Mouse (Mus musculus) left cerebral cortex, postnatal 14 days (tissue): ENCODE results near the gene Pla2g12a. TPM values are rescaled to one million over a fixed set of nuclear protein-coding genes. Genes with fewer than 3 reads are reported as not detected.

Experiments
- DNase-seq, 2 experiments: peaks; one replicate each; pipeline ENCODE4 v3.0.0; 2021 to 2022; ENCODE audit warnings: low spot score in 2 of 2, mixed read lengths in 1 of 2
- intact Hi-C: fragments of 180-260 bp; cut with DNase I; formaldehyde crosslinking; loops from one replicate; pipeline ENCODE4 v1.15.1; 2025
- long read RNA-seq, 2 experiments: library from polyadenylated mRNA; stranded (forward); transcript quantifications; one replicate each; pipeline ENCODE4 v2.0.0; 2021
- total RNA-seq, 2 experiments: library from RNA; stranded (reverse); gene quantifications; 2 replicates each; pipeline ENCODE4 v1.2.3; 2021

Gene Pla2g12a
- total RNA-seq: 10 to 100 TPM; 16.8 to 18.2 TPM
- long read RNA-seq, experiment 1, transcript Pla2g12a-201 (4 exons, 1,561 nt): major isoform, 45 of 47 reads
- long read RNA-seq, experiment 1, partial matches to known transcripts: 0 of 47 reads
- long read RNA-seq, experiment 1, other reads (novel, unspliced or antisense): 2 of 47 reads
- long read RNA-seq, experiment 2, transcript Pla2g12a-201 (4 exons, 1,561 nt): major isoform, 30 of 34 reads
- long read RNA-seq, experiment 2, partial matches to known transcripts: 2 of 34 reads
- long read RNA-seq, experiment 2, other reads (novel, unspliced or antisense): 1 of 34 reads

DNA sequence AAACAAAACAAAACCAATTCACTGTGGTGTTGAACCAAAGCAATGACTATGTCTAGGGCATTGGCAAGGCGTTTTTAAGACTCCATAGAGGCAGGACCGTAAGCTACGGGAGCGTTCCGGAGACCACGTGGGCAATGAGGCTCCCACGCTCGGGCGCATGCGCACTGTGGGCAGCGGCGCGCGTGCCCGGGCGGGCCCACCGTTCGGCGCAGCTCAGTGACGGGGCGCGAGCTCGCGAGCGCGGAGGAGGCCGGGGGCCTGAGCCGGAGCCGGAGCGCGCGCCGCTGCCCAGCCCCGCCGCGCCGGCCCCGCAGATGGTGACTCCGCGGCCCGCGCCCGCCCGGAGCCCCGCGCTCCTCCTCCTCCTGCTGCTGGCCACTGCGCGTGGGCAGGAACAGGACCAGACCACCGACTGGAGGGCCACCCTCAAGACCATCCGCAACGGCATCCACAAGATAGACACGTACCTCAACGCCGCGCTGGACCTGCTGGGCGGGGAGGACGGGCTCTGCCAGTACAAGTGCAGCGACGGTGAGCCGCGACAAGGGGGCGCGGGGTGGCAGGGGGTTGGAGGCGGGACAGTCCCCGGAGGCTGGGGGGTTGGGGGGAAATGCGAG, at the start of gene Pla2g12a:
Gene Pla2g12a (plus strand): TSS at position 202 of the 617 bp plus-strand sequence.
- DNase-seq: peak; percentile 93 to 95
- intact Hi-C loops: loop anchor here (2.0 kb wide), 1 partner anchor 48 kb away; the partner anchor contains the start of gene Gar1

DNA sequence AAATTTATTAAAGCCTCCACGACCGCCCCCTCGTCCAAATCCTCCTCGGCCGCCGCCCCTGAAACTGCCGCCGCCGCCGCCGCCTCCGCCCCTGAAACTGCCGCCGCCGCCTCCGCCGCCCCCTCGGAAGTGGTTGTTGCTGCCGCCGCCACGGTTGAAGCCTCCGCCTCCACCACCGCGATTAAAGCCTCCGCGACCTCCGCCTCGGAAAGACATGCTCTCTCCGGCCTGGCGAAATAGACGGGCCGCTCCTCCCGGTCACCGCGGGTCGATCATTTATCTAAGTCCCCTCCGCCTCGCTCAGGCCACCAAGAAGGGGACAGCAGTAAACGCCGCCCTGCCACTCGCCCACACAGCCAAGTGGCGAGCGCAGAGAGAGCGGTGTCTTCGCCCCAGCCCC, 47.8 kb upstream of the Pla2g12a start:
- intact Hi-C loops: loop anchor here (2.0 to 5.0 kb wide), 2 partner anchors 48 to 232 kb away; partner anchors contain the start of genes Pla2g12a and Sec24b
- no peak for DNase-seq

DNA sequence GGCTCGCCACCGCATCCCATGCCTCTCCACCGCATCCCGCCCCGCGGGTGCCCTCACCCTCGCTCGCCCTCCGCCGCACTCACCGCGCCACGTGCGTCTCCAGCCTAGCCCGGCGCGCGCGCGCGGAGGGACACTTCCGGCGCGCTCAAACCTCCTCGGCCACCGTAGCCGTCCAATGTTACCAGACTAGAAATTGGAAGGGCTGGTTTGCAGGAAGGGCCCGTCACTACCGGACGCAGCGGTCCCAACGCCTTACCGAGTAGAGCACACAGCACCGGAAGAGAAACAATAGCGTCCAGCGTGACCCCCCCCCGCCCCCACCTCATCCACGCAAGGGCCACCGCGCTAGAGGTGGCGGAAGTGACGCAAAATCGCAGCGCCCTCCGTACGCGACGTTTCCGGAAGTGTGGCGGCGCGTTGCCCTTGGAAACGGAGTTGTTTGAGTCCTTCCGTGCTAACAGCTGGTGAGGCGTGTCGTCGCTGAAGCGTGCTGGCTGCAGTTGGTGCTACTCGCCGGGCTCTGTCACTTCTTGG, 47.3 kb upstream of the Pla2g12a start, which contains the start of gene Gar1:
Gene Gar1 (minus strand): TSS at position 362 of the 534 bp plus-strand sequence.
- peak; percentile 95 to 97 for DNase-seq
- intact Hi-C loops: loop anchor here (2.0 to 5.0 kb wide), 2 partner anchors 48 to 231 kb away; partner anchors contain the start of genes Pla2g12a and Sec24b

DNA sequence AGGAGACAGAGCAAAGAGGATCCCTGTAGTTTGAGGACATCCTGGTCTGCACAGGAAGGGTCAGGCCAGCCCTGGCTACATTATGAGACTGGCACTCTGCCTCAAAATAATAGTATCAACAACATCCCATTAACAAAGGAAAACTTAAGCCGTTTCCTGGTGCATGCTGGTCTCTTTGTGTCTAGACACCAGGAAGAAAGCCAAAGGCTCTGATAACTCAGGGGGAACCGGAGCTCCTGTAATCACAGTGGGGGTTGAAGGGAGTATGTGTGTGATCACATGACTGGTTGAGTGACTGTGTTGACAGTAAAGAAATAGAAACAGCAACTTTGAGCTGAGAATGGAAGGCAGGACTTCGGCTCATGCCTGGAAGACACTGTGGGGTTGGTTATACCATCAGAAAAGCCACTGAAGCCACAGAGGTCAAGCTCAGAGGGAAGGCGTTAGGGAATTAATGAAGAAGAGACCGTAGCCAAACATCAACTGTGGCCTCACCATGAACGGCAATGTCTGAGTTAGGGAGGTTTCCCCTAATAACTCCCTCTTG, 42.9 kb upstream of the Pla2g12a start, which contains the start of gene Cfi:
Gene Cfi (plus strand): TSS at position 497 of the 547 bp plus-strand sequence.
- intact Hi-C loops: no loop called here

DNA sequence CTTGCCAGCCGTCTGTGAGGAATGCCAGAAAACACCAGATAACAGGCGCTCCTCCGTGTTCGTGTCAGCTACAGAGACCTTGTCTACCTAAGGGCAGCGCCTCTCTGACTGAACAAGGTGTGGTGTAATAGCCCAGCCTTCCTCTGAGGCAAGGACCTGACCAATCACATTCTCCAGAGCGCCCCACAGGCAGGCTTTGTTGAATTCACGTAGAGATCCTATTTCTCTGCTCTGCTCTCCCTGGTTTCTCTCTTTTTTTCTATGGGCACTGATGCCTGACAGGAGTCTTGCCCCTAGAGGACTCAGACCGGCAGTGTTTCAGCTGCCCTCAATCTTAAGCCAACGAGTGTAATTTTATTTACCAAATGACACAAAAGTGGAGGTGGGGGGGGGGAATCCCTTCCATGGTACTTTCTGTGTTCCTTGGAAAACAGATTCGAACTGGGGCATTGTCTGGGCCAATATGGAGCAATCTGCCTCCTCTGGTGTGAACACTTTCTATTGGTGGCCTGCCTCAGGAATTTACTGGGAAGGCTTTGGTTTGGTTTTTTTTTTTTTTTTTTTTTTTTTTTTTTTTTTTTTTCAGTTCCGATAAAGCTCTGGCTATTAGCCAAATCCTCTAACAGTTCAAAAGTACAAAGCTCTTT, 42.2 kb upstream of the Pla2g12a start:
- no peak for DNase-seq
- intact Hi-C loops: no loop called here

More for the DNA sequence above, 42.9 kb upstream of the Pla2g12a start, which contains the start of gene Cfi:
- DNase-seq: no peak

DNA sequence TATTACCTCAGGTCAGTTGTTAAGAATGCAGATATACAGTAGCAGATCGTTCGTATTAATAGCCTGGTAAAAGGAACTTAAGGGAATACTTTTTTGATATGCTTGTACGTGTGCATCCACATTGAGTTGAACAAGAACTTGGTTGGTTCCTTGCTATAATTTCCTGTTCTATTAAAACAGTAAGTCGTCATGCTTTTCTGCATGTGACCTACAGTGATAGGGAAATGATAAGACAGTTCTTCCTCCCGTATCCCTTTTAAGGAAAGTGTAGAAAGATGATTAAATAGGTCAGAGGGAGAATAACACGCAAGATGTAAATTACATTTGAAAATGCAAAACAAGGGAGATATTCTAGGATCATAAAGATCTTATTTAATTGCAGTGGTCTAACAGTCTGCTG, 41.4 kb upstream of the Pla2g12a start:
- intact Hi-C loops: no loop called here
- no peak for DNase-seq

DNA sequence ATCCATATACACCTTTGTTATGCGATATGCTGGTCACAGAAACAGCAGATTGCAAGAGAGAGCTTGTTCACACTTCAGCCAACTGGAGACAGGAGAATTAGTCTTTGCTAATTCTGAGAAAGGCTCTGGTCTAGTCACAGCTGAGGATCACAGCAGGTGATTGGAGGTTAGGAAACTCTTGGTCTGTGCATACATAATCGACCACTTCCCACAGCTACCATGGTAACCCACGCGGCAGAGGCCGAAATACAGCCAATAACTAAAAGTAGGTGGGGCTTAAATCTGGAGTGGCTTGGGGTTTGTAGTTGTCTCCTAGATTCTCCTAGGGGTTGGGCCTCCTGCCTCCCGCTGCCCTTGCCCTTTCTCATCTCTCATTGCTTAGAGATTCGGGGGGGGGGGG, 40.4 kb upstream of the Pla2g12a start:
- intact Hi-C loops: no loop called here
- DNase-seq: no peak

DNA sequence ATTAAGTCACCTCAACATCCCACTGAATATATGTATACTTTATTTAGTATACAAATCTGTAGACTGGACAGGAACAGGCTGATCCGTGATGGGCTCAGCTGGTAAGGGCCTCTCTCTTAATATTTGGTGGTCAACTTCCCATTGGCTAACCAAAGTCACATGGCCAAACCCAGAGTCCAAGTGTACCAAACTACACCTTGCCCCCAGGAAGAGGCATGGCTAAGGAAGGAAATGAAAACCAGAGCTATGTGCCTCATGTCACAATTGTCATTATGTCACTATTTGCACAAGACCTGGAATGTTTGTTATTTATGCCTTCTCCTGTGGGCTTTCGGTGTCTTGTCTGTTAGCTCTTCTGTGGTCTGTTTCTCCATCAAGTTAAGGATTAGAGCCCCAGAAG, 32.5 kb upstream of the Pla2g12a start:
- DNase-seq: no peak
- intact Hi-C loops: no loop called here

DNA sequence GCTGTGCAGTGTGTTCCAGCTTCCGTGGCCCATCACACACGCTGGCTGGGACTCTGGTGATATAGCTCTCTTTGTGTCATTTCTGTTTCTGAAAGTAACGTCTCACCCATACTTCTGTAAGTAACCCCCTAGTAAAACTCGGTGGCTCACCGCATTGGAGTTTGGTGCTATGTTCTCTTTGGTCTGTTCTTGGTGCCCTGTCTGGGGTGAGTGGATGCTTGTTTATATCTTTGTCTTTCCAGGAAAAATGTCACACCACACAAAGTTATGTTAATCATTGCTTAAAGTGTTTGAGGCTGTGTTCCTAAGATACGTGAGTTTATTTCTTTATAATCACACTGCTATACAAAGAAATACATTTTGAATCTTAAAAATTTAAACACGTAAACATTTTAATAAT, 31.6 kb upstream of the Pla2g12a start:
- intact Hi-C loops: no loop called here
- DNase-seq: no peak

DNA sequence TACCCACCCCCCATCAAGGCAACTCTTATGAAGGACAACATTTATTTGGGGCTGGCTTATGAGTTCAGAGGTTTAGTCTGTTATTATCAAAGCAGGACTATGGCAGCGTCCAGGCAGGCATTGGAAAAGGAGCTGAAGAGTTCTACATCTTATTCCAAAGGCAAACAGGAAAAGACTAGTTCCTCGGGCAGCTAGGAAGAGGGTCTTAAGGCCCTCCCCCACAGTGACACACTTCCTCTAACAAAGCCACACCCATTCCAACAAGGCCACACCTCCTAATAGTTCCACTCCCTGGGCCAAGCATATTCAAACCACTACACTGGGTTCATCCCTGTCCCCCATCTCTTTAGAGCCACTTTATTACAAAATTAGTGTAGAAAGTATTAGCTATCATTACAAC, 15.8 kb upstream of the Pla2g12a start:
- intact Hi-C loops: no loop called here
- no peak for DNase-seq

DNA sequence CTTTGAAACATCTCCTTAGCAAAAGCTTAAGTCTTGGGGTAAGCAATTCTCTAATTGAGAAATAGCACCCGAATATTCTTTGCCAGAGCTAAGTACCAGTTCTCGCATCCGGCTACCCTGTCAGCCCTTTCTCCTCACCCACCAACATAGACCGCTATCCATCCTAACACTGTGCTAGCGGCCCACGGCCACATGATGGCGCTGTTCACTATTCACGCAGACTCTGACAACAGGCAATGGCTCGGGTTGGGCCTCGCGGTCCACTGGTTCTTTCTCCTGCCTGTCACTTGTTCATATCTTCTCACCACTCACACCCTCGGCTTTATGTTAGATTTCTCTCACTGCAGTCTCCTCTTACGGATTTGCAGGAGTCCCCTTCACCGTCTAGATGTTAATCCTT, 14.7 kb upstream of the Pla2g12a start:
- peak; percentile 29 for DNase-seq
- intact Hi-C loops: no loop called here

DNA sequence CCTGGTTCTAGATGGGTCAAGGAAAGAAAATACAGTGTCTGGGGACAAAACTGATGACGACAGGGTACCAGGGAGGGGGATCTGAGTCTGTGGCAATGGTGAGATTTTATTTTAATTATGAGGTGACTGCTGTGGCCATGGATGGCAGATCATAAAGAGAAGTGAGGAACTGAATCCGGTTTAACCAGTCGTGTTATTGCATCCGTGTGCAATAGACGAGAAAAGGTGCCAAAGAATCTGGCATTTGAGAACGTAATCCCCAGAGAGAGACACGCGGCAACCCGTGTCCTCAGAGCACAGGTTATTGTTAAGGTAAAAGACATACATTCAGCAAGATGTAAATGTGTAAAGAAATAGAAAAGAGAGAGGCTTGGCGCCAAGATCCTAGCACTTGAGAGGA, 1.1 kb upstream of the Pla2g12a start:
- no peak for DNase-seq
- intact Hi-C loops: no loop called here

DNA sequence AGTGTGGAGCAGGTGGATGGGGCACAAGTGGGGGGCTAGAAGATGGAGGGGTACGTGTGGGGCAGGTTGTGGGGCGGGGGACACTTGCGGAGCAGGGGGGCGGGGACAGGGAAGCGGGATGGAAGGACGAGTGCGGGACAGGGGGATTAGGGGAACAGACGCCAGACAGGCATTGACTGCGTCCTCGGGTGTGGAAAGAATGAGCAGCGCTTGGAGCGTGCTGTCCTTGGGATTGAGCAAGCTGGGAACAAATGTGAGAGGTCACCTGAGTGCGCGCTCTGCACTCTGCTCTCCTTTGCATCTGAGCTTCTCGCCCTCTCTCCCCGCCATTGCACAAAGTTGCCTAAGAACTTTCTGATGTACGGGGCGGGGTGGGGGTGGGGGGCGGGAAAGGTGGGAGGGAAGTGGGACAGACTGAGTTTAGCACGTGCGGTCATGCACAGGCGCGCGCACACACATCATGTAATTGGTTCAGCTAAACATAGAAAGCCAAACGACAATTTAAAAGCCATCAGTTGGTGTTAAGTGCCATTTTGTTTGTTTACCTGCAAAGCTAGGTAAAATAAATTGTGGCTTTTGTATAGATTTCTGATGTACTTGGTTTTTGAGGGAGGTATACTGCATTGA, 838 bp downstream of the Pla2g12a start:
- intact Hi-C loops: loop anchor here (2.0 kb wide), 1 partner anchor 48 kb away; the partner anchor contains the start of gene Gar1

DNA sequence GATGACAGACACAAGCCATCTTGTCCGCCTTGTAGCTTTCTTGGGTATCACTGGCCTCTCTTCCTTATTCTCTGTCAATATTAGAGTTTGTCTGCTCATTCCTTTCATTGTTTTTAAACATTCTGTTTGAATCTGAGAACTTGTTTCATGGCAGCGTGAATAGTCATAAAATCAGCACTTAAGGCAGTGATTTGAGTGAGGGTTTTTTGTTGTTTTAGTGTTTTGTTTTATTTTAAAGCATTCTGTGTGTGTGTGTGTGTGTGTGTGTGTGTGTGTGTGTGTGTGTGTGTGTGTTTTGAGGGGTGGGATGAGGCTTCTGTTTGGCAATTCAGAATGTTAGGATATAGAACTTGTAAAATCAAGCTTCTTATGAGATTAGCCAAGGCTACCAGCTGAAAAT, 1.5 kb downstream of the Pla2g12a start:
- no peak for DNase-seq
- intact Hi-C loops: loop anchor here (2.0 kb wide), 1 partner anchor 49 kb away; the partner anchor contains the start of gene Gar1

More for the DNA sequence above, 838 bp downstream of the Pla2g12a start:
- no peak for DNase-seq

DNA sequence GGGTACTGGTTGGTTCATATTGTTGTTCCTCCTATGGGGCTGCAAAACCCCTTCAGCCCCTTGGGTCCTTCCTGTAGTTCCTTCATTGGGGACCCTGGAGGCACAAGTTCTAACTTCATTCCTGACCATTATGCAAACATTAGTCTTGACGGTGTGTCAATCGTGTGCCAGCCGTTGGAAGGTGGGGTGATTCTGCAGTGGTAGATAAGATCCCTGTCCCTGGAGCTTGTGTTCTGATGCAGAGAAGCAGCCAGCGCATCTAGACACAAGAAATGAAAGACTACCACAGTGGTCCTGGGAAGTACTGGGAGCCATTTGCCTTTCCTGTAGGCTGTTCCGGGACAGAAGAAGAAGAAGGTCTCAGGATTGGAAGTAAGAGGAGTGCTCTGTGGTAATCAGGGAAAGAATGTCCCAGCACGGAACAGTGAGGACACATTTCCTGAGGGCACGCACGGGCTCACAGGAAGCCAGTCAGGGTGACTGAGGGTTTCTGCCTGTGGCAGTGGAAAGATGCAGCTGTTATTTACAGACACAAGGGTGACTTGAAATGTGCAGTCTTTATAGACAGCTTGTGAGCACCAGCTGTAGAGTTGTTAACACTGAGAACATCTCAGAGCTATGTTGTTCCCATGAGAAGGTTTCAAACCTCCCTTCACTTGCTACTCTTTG, 2.7 kb downstream of the Pla2g12a start:
- intact Hi-C loops: no loop called here
- no peak for DNase-seq

DNA sequence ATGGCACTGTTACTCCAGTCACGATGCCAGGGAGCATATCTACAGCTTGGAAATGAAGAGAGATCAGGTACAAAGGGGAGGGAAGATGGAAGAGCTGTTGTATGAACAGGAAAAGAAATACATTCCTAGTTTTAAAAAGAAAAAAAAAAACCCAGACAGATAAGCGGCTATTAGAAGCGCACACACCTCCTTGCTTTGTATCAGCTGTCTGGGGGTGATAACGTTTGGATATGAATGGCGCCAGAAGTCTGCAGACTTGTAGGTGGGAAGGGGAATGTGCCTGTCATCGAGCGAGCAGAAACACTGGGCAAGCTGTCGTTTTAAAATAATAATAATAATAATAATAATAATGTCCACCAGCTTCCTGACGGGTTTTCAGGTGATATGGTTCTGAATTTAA, 7.2 kb downstream of the Pla2g12a start:
- no peak for DNase-seq
- intact Hi-C loops: no loop called here

DNA sequence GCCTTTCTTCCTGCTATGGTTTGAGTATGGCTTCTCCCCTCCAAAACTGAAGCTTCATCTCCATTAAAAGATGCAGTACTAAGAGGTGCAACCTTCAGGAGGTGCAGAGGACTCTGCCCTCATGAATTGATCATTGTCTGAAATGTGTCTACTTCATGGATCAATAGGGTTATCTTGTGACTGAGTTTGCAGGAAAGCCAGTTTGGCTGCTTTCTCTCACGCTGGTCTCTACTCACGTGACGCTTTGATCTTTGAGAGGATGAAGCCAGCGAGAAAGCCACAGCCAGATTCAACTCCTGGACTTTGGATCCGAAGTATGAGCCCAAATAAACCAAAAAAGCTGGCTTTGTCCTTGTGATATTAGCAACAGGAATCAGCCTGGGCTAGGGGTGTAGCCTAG, 8.0 kb downstream of the Pla2g12a start:
- intact Hi-C loops: no loop called here
- DNase-seq: no peak

DNA sequence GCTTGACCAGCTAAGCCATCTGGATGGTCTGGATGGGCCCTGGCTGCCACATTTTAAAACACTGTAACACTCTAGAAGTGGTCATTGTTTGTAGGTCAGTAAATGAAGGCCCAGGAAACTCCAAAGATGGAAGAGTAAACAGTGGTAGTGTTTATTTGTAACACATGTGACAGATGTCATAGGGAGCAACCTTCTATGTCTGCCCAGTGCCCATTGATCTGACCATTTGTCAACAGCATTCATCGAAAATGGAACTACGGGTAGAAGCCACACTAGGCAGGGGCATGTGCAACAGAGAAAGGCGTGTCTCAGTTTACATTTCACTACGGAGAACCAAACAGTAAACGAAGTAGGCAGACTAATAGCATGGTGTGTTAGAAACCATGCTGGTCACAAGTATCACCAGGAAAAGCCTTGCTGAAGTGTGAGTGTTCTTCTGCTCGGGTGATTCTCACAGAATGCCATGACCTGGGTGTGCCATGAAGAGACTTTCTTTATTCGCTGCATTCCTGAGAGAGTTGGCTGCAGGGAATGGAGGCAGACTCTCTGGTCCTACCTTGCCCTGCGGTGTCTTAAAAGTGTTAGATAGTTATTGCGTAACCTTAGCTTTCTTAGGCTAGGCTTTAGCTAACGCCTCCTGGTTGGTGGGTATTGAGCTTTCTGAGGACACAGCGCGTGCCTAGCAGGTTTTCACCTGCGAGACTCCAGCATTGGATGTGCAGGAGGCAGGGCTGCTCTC, 9.5 kb downstream of the Pla2g12a start:
- intact Hi-C loops: no loop called here
- no peak for DNase-seq
